Mouse (Mus musculus): ENCODE measurements around the gene Lnpk. TPM values are rescaled to one million over a fixed set of nuclear protein-coding genes. Genes with fewer than 3 reads are reported as not detected.

Gene Lnpk
- total RNA-seq, 2 experiments from 2014 or later: 52.6 to 53.5 TPM

DNA sequence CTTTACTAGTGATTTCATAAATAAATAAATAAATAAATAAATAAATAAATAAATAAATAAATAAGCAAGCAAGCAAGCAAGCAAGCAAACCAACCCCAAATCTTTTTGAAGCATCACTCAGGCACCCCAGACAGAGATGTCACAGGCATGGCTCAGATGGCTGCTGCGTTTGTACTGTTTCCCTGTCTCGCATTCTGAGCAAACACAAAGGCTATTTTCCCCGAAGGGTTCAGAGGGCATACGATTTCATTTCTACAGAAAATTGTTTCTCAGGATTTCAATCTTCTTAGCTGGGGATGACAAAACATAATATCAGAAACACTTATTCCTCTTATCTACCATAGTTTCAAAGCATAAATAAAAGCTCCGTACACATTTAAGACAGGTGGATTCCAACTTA lies 81.4 kb downstream of the Lnpk start:
- no peak for DNase-seq (ENCODE audit: extremely low spot score in 1 of 2, low spot score in 1 of 2)

DNA sequence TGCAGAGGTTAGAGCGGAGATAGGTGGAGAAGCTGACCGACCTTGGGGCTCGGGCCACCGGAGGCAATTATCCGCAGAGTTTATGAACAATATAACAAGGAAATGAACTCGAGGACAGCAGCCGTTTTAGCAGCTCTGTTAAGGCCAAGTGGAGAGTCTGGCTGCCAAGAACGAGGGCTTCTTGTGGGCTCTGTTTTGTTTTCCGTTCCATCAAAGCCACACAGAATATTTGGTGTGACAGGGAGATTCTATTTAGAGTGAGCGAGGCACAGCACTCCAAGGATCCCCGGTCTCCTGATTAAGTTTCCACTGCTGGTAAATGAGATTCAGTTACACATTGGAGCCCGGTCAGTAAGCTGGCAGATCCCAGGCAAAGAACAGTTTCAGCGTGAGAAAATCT lies 87.8 kb downstream of the Lnpk start:
- DNase-seq (ENCODE audit: extremely low spot score in 1 of 2, low spot score in 1 of 2): no peak

DNA sequence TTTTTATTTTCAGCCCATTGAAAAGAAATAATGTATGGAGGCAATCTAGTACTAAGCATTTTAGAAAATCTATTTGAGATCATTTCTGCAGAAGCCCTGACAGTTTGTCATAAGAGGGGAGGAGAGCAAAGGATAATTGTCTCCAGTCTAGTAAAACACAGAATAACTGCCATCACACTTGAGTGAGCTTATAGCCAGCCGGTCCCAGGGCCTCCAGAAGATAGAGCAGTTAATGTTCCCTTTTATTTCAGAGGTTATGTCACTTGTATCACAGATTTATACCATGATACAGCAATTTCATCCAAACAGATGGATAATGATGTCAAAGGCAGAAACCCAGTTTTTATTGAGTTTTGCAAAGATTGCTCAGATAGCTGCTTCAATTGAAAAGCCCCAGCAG lies 89.0 kb downstream of the Lnpk start:
- no peak for DNase-seq (ENCODE audit: extremely low spot score in 1 of 2, low spot score in 1 of 2)

DNA sequence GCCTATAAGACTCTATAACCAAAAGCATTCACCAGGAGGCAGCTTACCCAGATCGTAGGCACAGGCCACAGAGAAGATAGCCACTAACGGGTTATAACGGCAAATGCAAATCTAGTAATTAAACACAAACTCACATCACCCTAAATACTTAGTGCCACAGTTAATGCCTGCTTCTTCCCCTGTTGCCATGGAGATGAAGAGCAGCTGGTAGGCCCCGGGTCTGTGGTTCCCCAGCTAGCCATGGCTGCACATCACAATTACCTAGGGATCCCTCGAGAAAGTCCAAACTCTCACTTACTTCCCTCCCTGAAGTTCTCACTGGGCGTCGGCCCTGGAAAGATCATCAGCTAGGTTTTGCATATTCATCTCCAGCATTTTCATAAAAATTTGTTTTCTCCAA lies 90.8 kb downstream of the Lnpk start:
- no peak for DNase-seq (ENCODE audit: extremely low spot score in 1 of 2, low spot score in 1 of 2)

DNA sequence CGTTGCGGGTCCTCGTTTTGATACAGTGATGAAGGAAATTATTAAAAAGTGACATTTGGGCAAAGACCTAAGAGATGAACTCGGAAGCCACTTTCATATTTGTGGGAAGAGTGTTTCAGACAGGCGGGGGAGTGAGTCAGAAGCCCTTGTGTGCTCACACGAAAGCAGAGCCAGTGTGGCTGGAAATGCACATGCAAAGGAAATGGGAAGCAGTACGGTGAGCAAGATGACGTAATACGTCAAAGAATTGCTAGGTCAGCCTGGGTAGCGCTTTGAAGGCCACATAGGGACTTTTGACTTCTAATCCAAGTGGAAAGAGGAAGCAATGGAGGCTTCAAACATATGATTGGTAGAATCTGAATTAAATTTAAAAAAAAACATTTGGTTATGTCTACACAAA lies 96.6 kb downstream of the Lnpk start:
- DNase-seq (ENCODE audit: extremely low spot score in 1 of 2, low spot score in 1 of 2): no peak

DNA sequence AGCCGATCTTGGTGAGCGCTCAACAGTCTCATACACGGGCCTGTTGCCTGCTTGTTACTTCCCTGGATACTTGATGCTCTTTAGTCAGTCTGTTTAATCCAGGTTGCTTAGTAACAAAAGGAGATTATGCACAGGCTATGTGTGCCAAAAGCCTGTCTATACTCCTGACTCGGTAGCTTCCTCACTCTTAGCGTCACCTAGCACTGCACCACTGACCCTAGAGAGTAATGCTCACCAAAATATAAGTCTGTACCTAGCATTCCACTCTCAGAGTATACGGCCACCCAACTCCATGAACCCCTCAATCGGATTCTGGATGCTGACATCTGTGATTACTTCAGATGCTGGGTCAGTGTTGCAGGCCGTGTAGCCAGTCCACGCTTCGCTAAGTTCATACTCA lies 97.1 kb downstream of the Lnpk start:
- DNase-seq (ENCODE audit: extremely low spot score in 1 of 2, low spot score in 1 of 2): no peak

Other genes starting within 250 kb of the Lnpk start
- gene Evx2, start 80.1 kb upstream of the Lnpk start, total RNA-seq (2021): not detected
- not detected for gene Hoxd13, start 88.9 kb upstream of the Lnpk start, total RNA-seq (2021)
- not detected for gene Hoxd12, start 95.6 kb upstream of the Lnpk start, total RNA-seq (2021)
- gene Hoxd11, start 100.1 kb upstream of the Lnpk start, total RNA-seq (2021): not detected
- not detected for gene Hoxd10, start 112.5 kb upstream of the Lnpk start, total RNA-seq (2021)
- not detected for gene Hoxd9, start 118.3 kb upstream of the Lnpk start, total RNA-seq (2021)
- gene Hoxd8, start 125.2 kb upstream of the Lnpk start, total RNA-seq (2021): not detected
- gene Hoxd3, start 132.5 kb upstream of the Lnpk start, total RNA-seq (2021): not detected
- gene Hoxd4, start 132.5 kb upstream of the Lnpk start, total RNA-seq (2021): not detected
- gene Gm28230, start 147.3 kb upstream of the Lnpk start, total RNA-seq (2021): not detected
- gene Hoxd1, start 183.5 kb upstream of the Lnpk start, total RNA-seq (2021): under 1 TPM; 0.20 to 0.26 TPM
- gene Mtx2, start 246.4 kb upstream of the Lnpk start, total RNA-seq (2021): 10 to 100 TPM; 43.7 to 46.3 TPM

Measured in layer of hippocampus, postnatal 25 days (tissue).